Mouse (Mus musculus) adrenal gland, postnatal 4 days (tissue): ENCODE measurements at regions not wholly inside any gene's neighbourhood (a gene's known extent, or its start where the extent isn't known, plus 50 kb on each side); places are given as distances from the start of the nearest gene placed in this dataset.

ENCODE experiments used
- DNase-seq, 2 experiments: peaks; one replicate each; pipeline ENCODE4 v3.0.0; 2021 to 2022; ENCODE audit warnings: low spot score in 2 of 2, mixed read lengths in 2 of 2

- no peak for DNase-seq
Measured at GRCm38 (mm10) chr8:127809203-127810155, 548.9 kb upstream of the Nrp1 start.

GRCm38 (mm10) chr8:127811338-127811737 is 547.1 kb upstream of the Nrp1 start:
- no peak for DNase-seq

- no peak for DNase-seq
Measured at GRCm38 (mm10) chr8:127814785-127815523, 543.5 kb upstream of the Nrp1 start.

- no peak for DNase-seq
Measured at GRCm38 (mm10) chr8:127820741-127821170, 537.6 kb upstream of the Nrp1 start.

GRCm38 (mm10) chr8:127821646-127822045 is 536.8 kb upstream of the Nrp1 start:
- no peak for DNase-seq

GRCm38 (mm10) chr8:127825041-127825440 is 533.4 kb upstream of the Nrp1 start:
- DNase-seq = no peak

GRCm38 (mm10) chr8:127827826-127828225 is 530.6 kb upstream of the Nrp1 start:
- no peak for DNase-seq

- DNase-seq = no peak
Measured at GRCm38 (mm10) chr8:127829659-127830058, 528.7 kb upstream of the Nrp1 start.

- DNase-seq = no peak
Measured at GRCm38 (mm10) chr8:127834006-127834405, 524.4 kb upstream of the Nrp1 start.

GRCm38 (mm10) chr8:127836410-127837206 is 521.8 kb upstream of the Nrp1 start:
- DNase-seq = no peak

GRCm38 (mm10) chr8:127838311-127838710 is 520.1 kb upstream of the Nrp1 start:
- DNase-seq = no peak

GRCm38 (mm10) chr8:127847332-127848018 is 510.9 kb upstream of the Nrp1 start:
- no peak for DNase-seq

GRCm38 (mm10) chr8:127849926-127850325 is 508.5 kb upstream of the Nrp1 start:
- DNase-seq = no peak

- no peak for DNase-seq
Measured at GRCm38 (mm10) chr8:127855653-127856300, 502.6 kb upstream of the Nrp1 start.

GRCm38 (mm10) chr8:127856351-127857135 is 501.9 kb upstream of the Nrp1 start:
- DNase-seq = no peak

GRCm38 (mm10) chr8:127859036-127859435 is 499.4 kb upstream of the Nrp1 start:
- no peak for DNase-seq

- DNase-seq = no peak
Measured at GRCm38 (mm10) chr8:127860376-127860775, 498.0 kb upstream of the Nrp1 start.

GRCm38 (mm10) chr8:127860891-127861290 is 497.5 kb upstream of the Nrp1 start:
- DNase-seq = no peak

GRCm38 (mm10) chr8:127884641-127885040 is 473.8 kb upstream of the Nrp1 start:
- DNase-seq = no peak
